Mouse (Mus musculus) limb, embryonic 12.5 days (tissue): Measurements from ENCODE around the gene Caln1. TPM values are rescaled to one million over a fixed set of nuclear protein-coding genes. Genes with fewer than 3 reads are reported as not detected.

Experiments used
- ATAC-seq: fragments of 200-750 bp; cut with Nextera tagmentation; 2 replicates; pipeline ENCODE4 v1.8.0; 2017; ENCODE audit warnings: low read depth, moderate TSS enrichment; ENCODE audit not compliant: insufficient number of reproducible peaks, insufficient read depth, low FRiP score, low TSS enrichment
- H3K27ac ChIP-seq: fragments of 300-500 bp; sonication (generic); 2 replicates; pipeline ENCODE4 v1.5.1; 2016; ENCODE audit warnings: mild to moderate bottlenecking, moderate library complexity
- H3K27me3 ChIP-seq: fragments of 300-500 bp; sonication (generic); 2 replicates; pipeline ENCODE4 v1.6.1; 2016; ENCODE audit warnings: mild to moderate bottlenecking, moderate library complexity
- H3K36me3 ChIP-seq: fragments of 300-500 bp; sonication (generic); 2 replicates; pipeline ENCODE4 v1.6.1; 2016; ENCODE audit warnings: mild to moderate bottlenecking, moderate library complexity
- H3K4me1 ChIP-seq: fragments of 300-500 bp; sonication (generic); replicated peaks from 2 replicates; pipeline ENCODE4 v1.6.1; 2016
- H3K4me2 ChIP-seq: fragments of 300-500 bp; sonication (generic); 2 replicates; pipeline ENCODE4 v1.6.1; 2016; ENCODE audit warnings: mild to moderate bottlenecking, moderate library complexity
- H3K4me3 ChIP-seq: fragments of 300-500 bp; sonication (generic); replicated peaks from 2 replicates; pipeline ENCODE4 v1.5.1; 2016; ENCODE audit warnings: mild to moderate bottlenecking
- H3K9ac ChIP-seq: fragments of 300-500 bp; sonication (generic); replicated peaks from 2 replicates; pipeline ENCODE4 v1.6.1; 2016; ENCODE audit warnings: mild to moderate bottlenecking, moderate library complexity
- H3K9me3 ChIP-seq: fragments of 300-500 bp; sonication (generic); 2 replicates; pipeline ENCODE4 v1.6.1; 2016; ENCODE audit warnings: mild to moderate bottlenecking, moderate library complexity
- WGBS: fragments of 180-500 bp; shearing (Covaris S2); methylation state at CpG from one replicate; pipeline ENCODE4 v1.1.7; 2016; 5-methylcytosine and 5-hydroxymethylcytosine counted together
- polyA plus RNA-seq: library from polyadenylated mRNA; unstranded; fragments of >200 nt; fragmentation: Nextera tagmentation; extraction: Ambion mirVana; gene quantifications from 2 replicates; pipeline ENCODE4 v1.2.1, GENCODE M21; 2016

Caln1 gene
- polyA plus RNA-seq, result 0.73 and 0.88 TPM in 2 replicates

DNA sequence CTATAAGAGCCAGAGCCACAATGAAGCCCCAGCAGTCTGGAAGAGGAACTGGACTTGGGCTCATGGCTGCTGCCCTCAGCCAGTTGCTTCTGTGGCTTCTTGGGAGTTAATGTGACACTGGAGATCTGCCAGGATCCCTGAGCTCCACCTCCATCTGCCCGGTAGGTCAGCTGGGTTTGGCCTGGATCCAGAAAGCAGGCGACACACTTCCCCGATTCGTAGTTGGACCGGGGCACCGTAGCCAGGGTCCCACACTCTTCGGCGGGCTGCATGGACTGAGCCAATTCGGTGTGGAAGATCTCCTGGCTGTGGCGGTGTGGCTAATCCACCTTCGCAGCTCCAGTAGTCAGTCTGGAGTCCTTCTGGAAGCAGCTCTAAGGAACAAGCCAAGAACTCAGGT is at the start of gene Caln1:
TSS of gene Caln1 (plus strand) at position 219 of the 400 bp plus-strand sequence.
- Histone ChIP-seq H3K9ac (no peak within 1 kb of the TSS), H3K4me2 (no peak within 1 kb of the TSS), H3K4me1 (no peaks in the 10 kb centered on the region), H3K27ac (no peak within 1 kb of the TSS), H3K27me3 (no peaks in the 10 kb centered on the region), H3K4me3 (no peak within 1 kb of the TSS), H3K36me3 (no peaks in the 10 kb centered on the region), H3K9me3 (no peaks in the 10 kb centered on the region)
- ATAC-seq, result no peak
- WGBS, result 87% methylated on average over 11 of the region's 11 CpGs

- H3K4me1 ChIP-seq, result peaks cover 17% of the 10 kb centered on the region
- no peak overlapping the region for H3K4me3 ChIP-seq
- no peak for ATAC-seq
- peaks cover 3% of the 10 kb centered on the region; the same call in 1 of the 2 replicates for H3K9me3 ChIP-seq
- H3K4me2 ChIP-seq, result no peak overlapping the region
- H3K27ac ChIP-seq, result no peak overlapping the region
- no peak overlapping the region for H3K9ac ChIP-seq
- peaks cover 39% of the 10 kb centered on the region for H3K36me3 ChIP-seq
- no peaks in the 10 kb centered on the region for H3K27me3 ChIP-seq
- 89% methylated on average over 5 of the region's 5 CpGs for WGBS
Observed at GRCm38 (mm10) chr5:130319783-130320182, 49.5 kb upstream of the Caln1 start.

DNA sequence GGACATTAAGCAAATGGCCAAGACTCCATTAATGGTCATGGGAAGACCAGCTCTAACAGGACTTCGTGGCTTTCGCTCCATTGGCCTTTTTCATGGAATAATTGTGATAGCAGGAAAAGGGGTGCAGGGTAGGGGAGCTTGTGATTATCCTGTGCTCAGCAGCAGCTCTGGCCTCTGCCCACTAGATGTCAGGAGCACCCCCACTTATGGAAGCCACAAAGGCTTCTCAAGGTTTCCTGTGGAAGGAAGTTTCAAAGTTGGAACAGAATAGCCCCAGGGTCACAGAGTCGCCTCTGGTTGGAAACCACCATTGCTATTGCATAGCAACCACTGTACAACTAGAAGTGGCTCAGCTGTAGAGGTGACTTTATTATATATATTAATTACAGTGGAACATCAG is 48.8 kb upstream of the Caln1 start:
- WGBS, result 72% methylated on average over 3 of the region's 3 CpGs
- Histone ChIP-seq H3K27me3 (no peaks in the 10 kb centered on the region), H3K4me3 (no peak overlapping the region), H3K9me3 (peaks cover 6% of the 10 kb centered on the region; the same call in 1 of the 2 replicates), H3K27ac (no peak overlapping the region), H3K36me3 (peaks cover 42% of the 10 kb centered on the region), H3K9ac (no peak overlapping the region), H3K4me1 (peaks cover 17% of the 10 kb centered on the region), H3K4me2 (no peak overlapping the region)
- ATAC-seq, result no peak

GRCm38 (mm10) chr5:130325486-130325885 is 43.8 kb upstream of the Caln1 start:
- H3K9ac ChIP-seq, result no peak overlapping the region
- peaks cover 16% of the 10 kb centered on the region for H3K4me1 ChIP-seq
- H3K36me3 ChIP-seq, result peaks cover 22% of the 10 kb centered on the region
- no peak for ATAC-seq
- no peak overlapping the region for H3K4me2 ChIP-seq
- H3K27me3 ChIP-seq, result no peaks in the 10 kb centered on the region
- H3K4me3 ChIP-seq, result no peak overlapping the region
- 96% methylated on average over 8 of the region's 8 CpGs for WGBS
- H3K9me3 ChIP-seq, result peaks cover 6% of the 10 kb centered on the region; the same call in 1 of the 2 replicates
- no peak overlapping the region for H3K27ac ChIP-seq

DNA sequence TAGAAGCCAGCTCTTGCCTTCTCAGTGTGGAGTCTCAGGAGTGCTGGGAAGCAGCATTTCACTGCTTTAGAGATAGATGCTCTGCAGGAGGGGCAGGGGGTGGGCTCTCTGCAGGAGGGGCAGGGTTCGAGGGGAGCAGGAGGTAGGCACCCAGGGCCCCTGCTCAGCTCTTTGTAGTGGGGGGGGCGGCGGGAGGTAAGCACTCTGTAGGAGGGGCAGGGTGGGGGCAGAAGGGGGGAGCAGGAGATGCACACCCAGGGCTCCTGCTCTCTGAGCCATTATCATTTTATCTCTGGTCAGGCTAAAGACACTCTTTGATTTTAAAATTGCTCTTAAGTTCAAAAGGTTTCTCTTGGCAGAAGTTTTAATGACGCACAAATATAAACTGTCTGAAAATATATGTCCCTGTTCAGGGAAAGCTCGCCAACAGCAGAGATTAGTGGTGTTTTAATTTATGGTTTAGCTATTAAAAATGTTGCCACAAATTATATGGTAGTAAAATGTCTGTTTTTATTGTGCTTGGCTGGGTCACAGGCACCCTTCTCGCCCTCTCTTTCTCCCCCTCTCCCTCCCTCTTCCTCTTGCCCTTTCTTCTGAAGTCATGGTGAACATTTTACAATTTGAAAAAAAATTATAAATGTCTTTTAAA is 41.5 kb upstream of the Caln1 start:
- peaks cover 23% of the 10 kb centered on the region for H3K36me3 ChIP-seq
- WGBS, result 36% methylated on average over 6 of the region's 6 CpGs
- no peak overlapping the region for H3K4me3 ChIP-seq
- peaks cover 6% of the 10 kb centered on the region; the same call in 1 of the 2 replicates for H3K9me3 ChIP-seq
- no peaks in the 10 kb centered on the region; the same call in 1 of the 2 replicates for H3K4me1 ChIP-seq
- H3K27me3 ChIP-seq, result no peaks in the 10 kb centered on the region
- no peak for ATAC-seq
- no peak overlapping the region for H3K27ac ChIP-seq
- no peak overlapping the region for H3K9ac ChIP-seq
- no peak overlapping the region for H3K4me2 ChIP-seq

- H3K4me1 ChIP-seq, result no peaks in the 10 kb centered on the region; the same call in 1 of the 2 replicates
- ATAC-seq, result no peak
- WGBS, result 84% methylated on average over 9 of the region's 9 CpGs
- H3K4me2 ChIP-seq, result no peak overlapping the region
- H3K4me3 ChIP-seq, result no peak overlapping the region
- H3K36me3 ChIP-seq, result peaks cover 25% of the 10 kb centered on the region
- no peak overlapping the region for H3K27ac ChIP-seq
- peaks cover 6% of the 10 kb centered on the region; the same call in 1 of the 2 replicates for H3K9me3 ChIP-seq
- no peaks in the 10 kb centered on the region for H3K27me3 ChIP-seq
- H3K9ac ChIP-seq, result no peak overlapping the region
Observed at GRCm38 (mm10) chr5:130328366-130328765, 40.9 kb upstream of the Caln1 start.

- ATAC-seq, result no peak
- Histone ChIP-seq H3K4me3 (no peak overlapping the region), H3K4me2 (no peak overlapping the region), H3K9me3 (peaks cover 3% of the 10 kb centered on the region; the same call in 1 of the 2 replicates), H3K27me3 (no peaks in the 10 kb centered on the region), H3K36me3 (peaks cover 22% of the 10 kb centered on the region), H3K27ac (no peak overlapping the region), H3K4me1 (no peaks in the 10 kb centered on the region; the same call in 1 of the 2 replicates), H3K9ac (no peak overlapping the region)
- 89% methylated on average over 2 of the region's 2 CpGs for WGBS
Observed at GRCm38 (mm10) chr5:130329889-130330288, 39.4 kb upstream of the Caln1 start.

DNA sequence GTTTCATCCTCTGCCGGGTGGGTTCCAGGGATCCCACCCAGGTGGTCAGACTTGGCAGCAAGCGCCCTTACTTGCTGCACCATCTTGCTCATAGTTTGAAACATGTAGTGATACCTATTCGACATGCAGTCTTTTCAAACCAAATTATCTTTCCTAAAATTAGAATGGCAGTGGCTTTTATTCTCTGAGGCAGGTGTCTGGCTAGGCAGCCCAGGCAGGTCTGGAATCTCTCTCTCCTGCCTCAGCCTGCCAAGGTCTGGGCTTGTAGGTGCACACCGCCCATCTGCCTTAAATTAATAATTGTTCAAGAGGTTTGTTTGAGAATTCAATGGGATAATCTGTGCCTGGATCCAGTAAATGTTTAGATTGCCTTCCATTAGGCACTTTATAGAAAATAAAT is 38.5 kb upstream of the Caln1 start:
- H3K27me3 ChIP-seq, result no peaks in the 10 kb centered on the region
- H3K36me3 ChIP-seq, result peaks cover 23% of the 10 kb centered on the region
- no peak overlapping the region for H3K4me3 ChIP-seq
- H3K9ac ChIP-seq, result no peak overlapping the region
- H3K4me2 ChIP-seq, result no peak overlapping the region
- no peaks in the 10 kb centered on the region for H3K9me3 ChIP-seq
- no peaks in the 10 kb centered on the region; the same call in 1 of the 2 replicates for H3K4me1 ChIP-seq
- WGBS, result 85% methylated on average over 4 of the region's 4 CpGs
- ATAC-seq, result no peak
- no peak overlapping the region for H3K27ac ChIP-seq

DNA sequence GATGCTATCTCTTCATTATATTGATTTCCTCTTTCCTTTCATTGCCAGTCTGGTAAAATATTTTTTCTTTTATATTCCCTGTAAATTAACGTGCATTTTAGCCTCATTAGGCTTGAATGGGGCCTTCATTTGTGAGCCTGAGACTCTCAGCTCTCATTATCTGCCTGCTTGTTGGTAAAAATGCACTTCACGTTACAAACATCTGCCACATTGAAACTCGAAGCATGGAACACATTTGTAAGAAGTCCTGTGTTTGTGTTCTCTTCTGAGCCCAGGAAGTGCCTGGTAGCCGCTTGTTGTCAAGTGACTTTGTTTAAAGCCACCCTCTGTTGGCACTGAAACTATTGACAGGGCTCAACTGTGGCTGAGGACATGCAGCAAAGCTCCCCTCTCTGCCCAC is 38.0 kb upstream of the Caln1 start:
- Histone ChIP-seq H3K4me2 (no peak overlapping the region), H3K36me3 (peaks cover 24% of the 10 kb centered on the region), H3K9ac (no peak overlapping the region), H3K4me1 (no peaks in the 10 kb centered on the region; the same call in 1 of the 2 replicates), H3K27me3 (no peaks in the 10 kb centered on the region), H3K4me3 (no peak overlapping the region), H3K27ac (no peak overlapping the region), H3K9me3 (no peaks in the 10 kb centered on the region)
- 67% methylated on average over 4 of the region's 4 CpGs for WGBS
- ATAC-seq, result no peak

DNA sequence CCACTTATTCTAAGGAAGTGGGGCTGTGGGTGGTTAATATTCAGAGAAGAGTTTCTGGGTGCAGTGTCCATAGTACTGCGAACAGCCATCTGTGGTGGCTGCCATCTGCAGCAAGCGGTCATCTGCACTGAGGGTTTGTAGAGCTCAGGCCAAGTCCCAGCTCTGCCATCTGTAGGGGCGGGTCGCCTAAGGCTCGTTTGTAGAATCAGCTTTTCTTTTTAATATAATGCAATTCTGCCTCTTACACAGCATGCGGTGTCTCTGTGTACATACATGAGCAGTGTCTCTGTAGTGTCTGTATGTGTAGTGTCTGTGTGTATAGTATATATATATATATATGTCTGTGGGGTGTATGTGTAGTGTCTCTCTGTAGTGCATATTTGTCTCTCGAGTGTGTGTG is 35.7 kb upstream of the Caln1 start:
- ATAC-seq, result no peak
- Histone ChIP-seq H3K27me3 (no peaks in the 10 kb centered on the region), H3K4me2 (no peak overlapping the region), H3K9me3 (no peaks in the 10 kb centered on the region), H3K9ac (no peak overlapping the region), H3K4me1 (no peaks in the 10 kb centered on the region), H3K27ac (no peak overlapping the region), H3K4me3 (no peak overlapping the region), H3K36me3 (peaks cover 36% of the 10 kb centered on the region)
- WGBS, result 92% methylated on average over 7 of the region's 7 CpGs

DNA sequence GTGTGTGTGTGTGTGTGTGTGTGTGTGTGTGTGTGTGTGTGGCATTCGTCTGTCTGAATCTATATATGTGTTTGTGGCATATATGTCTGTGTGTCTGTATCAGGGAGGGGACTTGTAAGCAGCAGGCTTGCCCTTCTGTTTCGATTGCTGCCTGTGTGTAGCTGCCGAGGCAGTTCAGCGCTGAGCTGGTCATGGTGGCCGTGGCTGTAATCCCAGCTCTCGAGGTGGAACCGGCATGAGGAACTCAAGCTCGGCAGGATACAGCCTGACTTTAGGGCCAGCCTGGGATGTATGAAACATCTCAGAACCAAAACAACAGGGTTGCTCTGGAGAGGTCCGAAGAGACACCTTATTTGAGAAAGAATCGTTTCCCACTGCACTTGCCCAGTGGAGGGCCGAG is 35.3 kb upstream of the Caln1 start:
- Histone ChIP-seq H3K4me3 (no peak overlapping the region), H3K36me3 (peaks cover 36% of the 10 kb centered on the region), H3K27me3 (no peaks in the 10 kb centered on the region), H3K4me2 (no peak overlapping the region), H3K4me1 (no peaks in the 10 kb centered on the region), H3K27ac (no peak overlapping the region), H3K9me3 (no peaks in the 10 kb centered on the region), H3K9ac (no peak overlapping the region)
- ATAC-seq, result no peak
- 92% methylated on average over 11 of the region's 11 CpGs for WGBS

GRCm38 (mm10) chr5:130335462-130335861 is 33.8 kb upstream of the Caln1 start:
- 98% methylated on average over 4 of the region's 4 CpGs for WGBS
- no peaks in the 10 kb centered on the region for H3K4me1 ChIP-seq
- H3K4me3 ChIP-seq, result no peak overlapping the region
- H3K27me3 ChIP-seq, result no peaks in the 10 kb centered on the region
- H3K36me3 ChIP-seq, result peaks cover 47% of the 10 kb centered on the region
- no peaks in the 10 kb centered on the region for H3K9me3 ChIP-seq
- no peak overlapping the region for H3K4me2 ChIP-seq
- no peak overlapping the region for H3K9ac ChIP-seq
- H3K27ac ChIP-seq, result no peak overlapping the region
- ATAC-seq, result no peak
